Mouse (Mus musculus) kidney, postnatal 0 days (tissue): ENCODE measurements around the gene Lrfn3. TPM values are rescaled to one million over a fixed set of nuclear protein-coding genes. Genes with fewer than 3 reads are reported as not detected.

Experiments
- ATAC-seq: fragments of 200-750 bp; cut with Nextera tagmentation; replicated peaks from 2 replicates; pipeline ENCODE4 v1.8.0; 2017; ENCODE audit warnings: low read depth, moderate number of reproducible peaks, moderate TSS enrichment, moderate library complexity; ENCODE audit not compliant: low FRiP score
- DNase-seq: peaks from one replicate; pipeline ENCODE4 v3.0.0-alpha.2; 2016; ENCODE audit warnings: low spot score
- H3K27ac ChIP-seq: fragments of 300-500 bp; sonication (generic); 2 replicates; pipeline ENCODE4 v1.5.1; 2014; ENCODE audit warnings: mild to moderate bottlenecking
- H3K27me3 ChIP-seq: fragments of 300-500 bp; sonication (generic); 2 replicates; pipeline ENCODE4 v1.6.1; 2014; ENCODE audit warnings: low read length, mixed read lengths; ENCODE audit not compliant: insufficient read depth
- H3K36me3 ChIP-seq: fragments of 300-500 bp; sonication (generic); 2 replicates; pipeline ENCODE4 v1.6.1; 2014; ENCODE audit warnings: low read length, mixed read lengths; ENCODE audit not compliant: insufficient read depth
- H3K4me1 ChIP-seq: fragments of 300-500 bp; sonication (generic); replicated peaks from 2 replicates; pipeline ENCODE4 v1.6.1; 2014; ENCODE audit warnings: antibody characterized with exemption, low read length, mixed read lengths; ENCODE audit not compliant: insufficient read depth
- H3K4me2 ChIP-seq: fragments of 300-500 bp; sonication (generic); 2 replicates; pipeline ENCODE4 v1.6.1; 2014; ENCODE audit warnings: mild to moderate bottlenecking, low read length, moderate library complexity, mixed read lengths
- H3K4me3 ChIP-seq: fragments of 300-500 bp; sonication (generic); replicated peaks from 2 replicates; pipeline ENCODE4 v1.5.1; 2014; ENCODE audit warnings: low read depth, low read length
- H3K9ac ChIP-seq: fragments of 300-500 bp; sonication (generic); 2 replicates; pipeline ENCODE4 v1.6.1; 2014; ENCODE audit warnings: low read depth, low read length
- H3K9me3 ChIP-seq: fragments of 300-500 bp; sonication (generic); replicated peaks from 2 replicates; pipeline ENCODE4 v1.6.1; 2016; ENCODE audit warnings: low read length, inconsistent platforms, mixed read lengths
- CTCF ChIP-seq: IDR thresholded peaks from 2 replicates; pipeline ENCODE4 v1.5.1; 2016; ENCODE audit warnings: antibody characterized with exemption, low read depth, mild to moderate bottlenecking, moderate library complexity
- WGBS: fragments of 180-500 bp; shearing (Covaris S2); extraction: QIAGEN DNeasy Blood & Tissue Kit; methylation state at CpG from one replicate; pipeline ENCODE4 v1.1.7; 2014; 5-methylcytosine and 5-hydroxymethylcytosine counted together
- polyA plus RNA-seq: library from polyadenylated mRNA; unstranded; fragments of >200 nt; fragmentation: Nextera tagmentation; extraction: Ambion mirVana; gene quantifications from 2 replicates; pipeline ENCODE4 v1.2.1, GENCODE M21; 2015

Lrfn3 gene
- 9.3 and 9.5 TPM in 2 replicates for polyA plus RNA-seq

- Histone ChIP-seq H3K36me3 (no peaks in the 10 kb centered on the region), H3K27ac (peak within 1 kb of the TSS; percentile 54), H3K4me3 (peak within 1 kb of the TSS; percentile 73), H3K27me3 (no peaks in the 10 kb centered on the region), H3K9ac (peak within 1 kb of the TSS; percentile 88), H3K9me3 (no peaks in the 10 kb centered on the region), H3K4me1 (peaks cover 28% of the 10 kb centered on the region), H3K4me2 (peak within 1 kb of the TSS; percentile 88)
- DNase-seq (peak; percentile 80), ATAC-seq (0 out of 2 replicates have a peak, but pooled peaks have one; percentile 38)
- TF ChIP-seq CTCF: no peak
- WGBS: 2% methylated on average over 32 of the region's 55 CpGs
Observed at GRCm38 (mm10) chr7:30362652-30363343, at the start of gene Lrfn3. TSS of gene Lrfn3 (minus strand) at chr7:30362772.

GRCm38 (mm10) chr7:30411023-30411422 lies 48.5 kb upstream of the Lrfn3 start:
- WGBS: 56% methylated on average over 3 of the region's 3 CpGs
- no peak overlapping the region for H3K9ac ChIP-seq
- no peaks in the 10 kb centered on the region for H3K9me3 ChIP-seq
- H3K4me3 ChIP-seq: no peak overlapping the region
- H3K27me3 ChIP-seq: no peaks in the 10 kb centered on the region
- no peak overlapping the region for H3K4me2 ChIP-seq
- no peak for DNase-seq
- no peaks in the 10 kb centered on the region for H3K36me3 ChIP-seq
- no peak for ATAC-seq
- H3K4me1 ChIP-seq: no peaks in the 10 kb centered on the region
- TF ChIP-seq CTCF: no peak
- H3K27ac ChIP-seq: no peak overlapping the region

GRCm38 (mm10) chr7:30409789-30410188 lies 47.2 kb upstream of the Lrfn3 start:
- no peak for TF ChIP-seq CTCF
- Histone ChIP-seq H3K9me3 (no peaks in the 10 kb centered on the region), H3K4me2 (no peak overlapping the region), H3K27me3 (no peaks in the 10 kb centered on the region), H3K9ac (no peak overlapping the region), H3K27ac (no peak overlapping the region), H3K36me3 (no peaks in the 10 kb centered on the region), H3K4me1 (no peaks in the 10 kb centered on the region), H3K4me3 (no peak overlapping the region)
- WGBS: 24% methylated on average over 2 of the region's 2 CpGs
- no peak for DNase-seq
- ATAC-seq: no peak

- ATAC-seq (no peak), DNase-seq (no peak)
- H3K36me3 ChIP-seq: no peaks in the 10 kb centered on the region
- H3K4me1 ChIP-seq: no peaks in the 10 kb centered on the region
- no peak overlapping the region for H3K4me2 ChIP-seq
- H3K4me3 ChIP-seq: no peak overlapping the region
- no peak overlapping the region for H3K9ac ChIP-seq
- 82% methylated on average over 3 of the region's 3 CpGs for WGBS
- no peaks in the 10 kb centered on the region for H3K9me3 ChIP-seq
- H3K27ac ChIP-seq: no peak overlapping the region
- no peaks in the 10 kb centered on the region for H3K27me3 ChIP-seq
- TF ChIP-seq CTCF: no peak
Observed at GRCm38 (mm10) chr7:30408639-30409038, 46.1 kb upstream of the Lrfn3 start.

- H3K36me3 ChIP-seq: no peaks in the 10 kb centered on the region
- TF ChIP-seq CTCF: no peak
- no peaks in the 10 kb centered on the region for H3K27me3 ChIP-seq
- WGBS: 67% methylated on average over 4 of the region's 4 CpGs
- DNase-seq: no peak
- H3K27ac ChIP-seq: no peak overlapping the region
- no peaks in the 10 kb centered on the region for H3K9me3 ChIP-seq
- ATAC-seq: no peak
- no peak overlapping the region for H3K4me2 ChIP-seq
- no peak overlapping the region for H3K9ac ChIP-seq
- no peak overlapping the region for H3K4me3 ChIP-seq
- no peaks in the 10 kb centered on the region for H3K4me1 ChIP-seq
Observed at GRCm38 (mm10) chr7:30402343-30402742, 39.8 kb upstream of the Lrfn3 start.

GRCm38 (mm10) chr7:30399671-30400070 lies 37.1 kb upstream of the Lrfn3 start:
- ATAC-seq: no peak
- 29% methylated on average over 7 of the region's 7 CpGs for WGBS
- H3K27me3 ChIP-seq: no peaks in the 10 kb centered on the region
- no peak for TF ChIP-seq CTCF
- no peaks in the 10 kb centered on the region for H3K9me3 ChIP-seq
- H3K4me3 ChIP-seq: no peak overlapping the region
- H3K36me3 ChIP-seq: no peaks in the 10 kb centered on the region
- H3K9ac ChIP-seq: no peak overlapping the region
- DNase-seq: peak; percentile 36
- no peak overlapping the region for H3K4me2 ChIP-seq
- no peak overlapping the region for H3K27ac ChIP-seq
- no peaks in the 10 kb centered on the region for H3K4me1 ChIP-seq
